Comparison of ENCODE assay signal across 25 mouse cellular contexts in the genomic region with DNA sequence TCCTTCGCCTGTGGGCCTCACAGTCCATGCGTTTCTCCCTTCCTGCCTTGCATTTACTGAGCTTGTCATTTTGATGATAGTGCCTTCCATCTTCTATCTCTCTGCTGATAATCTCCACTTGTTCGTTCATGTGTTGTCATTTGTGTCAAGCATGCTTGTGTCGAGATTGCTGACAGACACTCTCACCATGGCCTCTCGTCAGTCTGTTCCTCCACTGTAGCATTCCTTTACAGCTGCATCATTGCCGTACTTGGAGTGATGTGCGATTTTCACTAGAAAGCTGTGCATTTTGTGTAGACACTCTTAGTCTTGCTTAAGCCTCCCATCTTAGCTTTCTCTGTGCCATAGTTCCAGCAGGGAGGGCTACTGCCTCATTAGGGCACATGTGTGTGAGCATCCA.
A peak's percentile ranks its signal among the peaks of the same experiment; 100 is the strongest.
DNase-seq lines count a peak whose midpoint lies in the region; ATAC-seq and TF ChIP-seq lines count a peak whose summit lies in the region.
"Had no signal": no experiment of that assay in that cellular context is flagged by ENCODE, and none has a peak within 500 bp of the region (broad histone marks: within the 10 kb centered on the region; RNA-seq: fewer than 3 reads in every experiment).

No protein-coding gene starts in this region.

- H3K79me2 ChIP-seq in heart, adult 2 months (replicated peaks; ENCODE audit: control insufficient read depth, insufficient read depth, low read length), result no peaks in the 10 kb centered on the region

- H3K27ac ChIP-seq in heart, embryonic 11.5 days (ENCODE audit: low read depth, low read length), result peak overlapping the region; percentile 64
- H3K27ac ChIP-seq in heart, embryonic 14.5 days (replicated peaks in 1 of 2; ENCODE audit: control insufficient read depth in 1 of 2, insufficient read depth in 1 of 2, low read depth in 2 of 2, low read length in 2 of 2), result peak overlapping the region in 1 of 2 experiments; percentile 42; a peak in 2 of 4 replicates
- no peak overlapping the region for H3K27ac ChIP-seq in heart, postnatal 0 days (ENCODE audit: low read depth)
- H3K27ac ChIP-seq in heart, adult 2 months, result no peak overlapping the region
- H3K27ac ChIP-seq: embryonic facial prominence, embryonic 12.5 days; embryonic facial prominence, embryonic 15.5 days; gastrocnemius, adult 2 months; hindbrain, embryonic 12.5 days; hindbrain, embryonic 15.5 days had no signal

- H3K9me3 ChIP-seq in heart, embryonic 11.5 days (replicated peaks; ENCODE audit: control insufficient read depth, low read length), result no peaks in the 10 kb centered on the region
- H3K9me3 ChIP-seq in heart, embryonic 14.5 days (ENCODE audit: control insufficient read depth, low read length), result no peaks in the 10 kb centered on the region
- no peaks in the 10 kb centered on the region for H3K9me3 ChIP-seq in heart, postnatal 0 days (replicated peaks; ENCODE audit: control insufficient read depth, low read length)
- H3K9me3 ChIP-seq: embryonic facial prominence, embryonic 12.5 days; embryonic facial prominence, embryonic 15.5 days; hindbrain, embryonic 12.5 days; hindbrain, embryonic 15.5 days had no signal

- no peak overlapping the region for H3K4me3 ChIP-seq in heart, embryonic 11.5 days (ENCODE audit: low read depth, low read length)
- no peak overlapping the region for H3K4me3 ChIP-seq in heart, embryonic 14.5 days (ENCODE audit: control insufficient read depth in 1 of 2, insufficient read depth in 1 of 2, low read depth in 1 of 2, low read length in 2 of 2)
- no peak overlapping the region for H3K4me3 ChIP-seq in heart, postnatal 0 days (ENCODE audit: low read depth, low read length)
- H3K4me3 ChIP-seq in heart, adult 2 months, result no peak overlapping the region
- H3K4me3 ChIP-seq: embryonic facial prominence, embryonic 12.5 days; embryonic facial prominence, embryonic 15.5 days; gastrocnemius, adult 2 months; hindbrain, embryonic 12.5 days; hindbrain, embryonic 15.5 days had no signal

- intact Hi-C loops in heart, postnatal 10 days (cut with DNase I), result no loop called here
- intact Hi-C loops in heart, adult 2 months (cut with DNase I), result no loop called here

- H3K9ac ChIP-seq in heart, embryonic 11.5 days (ENCODE audit: low read depth, low read length), result no peak overlapping the region; the same call in 1 of the 2 replicates
- H3K9ac ChIP-seq in heart, embryonic 14.5 days (ENCODE audit: low read length), result no peak overlapping the region
- H3K9ac ChIP-seq in heart, postnatal 0 days (replicated peaks; ENCODE audit: low read depth, low read length), result no peak overlapping the region
- no peak overlapping the region for H3K9ac ChIP-seq in heart, adult 2 months (ENCODE audit: low read depth, low read length)
- H3K9ac ChIP-seq: embryonic facial prominence, embryonic 12.5 days; embryonic facial prominence, embryonic 15.5 days; forebrain, postnatal 0 days; hindbrain, embryonic 12.5 days; hindbrain, embryonic 15.5 days had no signal

- no peak for TF ChIP-seq EP300 in heart, postnatal 0 days (IDR thresholded peaks at IDR 0.05; ENCODE audit: low read depth)
- no peak for TF ChIP-seq EP300 in heart, adult 2 months (IDR thresholded peaks at IDR 0.05; ENCODE audit: insufficient read depth, low read depth, low read length)

- TF ChIP-seq POLR2A in heart, adult 2 months (IDR thresholded peaks at IDR 0.05; ENCODE audit: insufficient read depth, low read depth, low read length), result no peak

- no peaks in the 10 kb centered on the region; the same call in 1 of the 2 replicates for H3K27me3 ChIP-seq in heart, embryonic 11.5 days (ENCODE audit: control insufficient read depth, insufficient read depth, low read length)
- H3K27me3 ChIP-seq in heart, embryonic 14.5 days (ENCODE audit: control insufficient read depth, insufficient read depth, low read length), result no peaks in the 10 kb centered on the region
- no peaks in the 10 kb centered on the region for H3K27me3 ChIP-seq in heart, postnatal 0 days (ENCODE audit: control insufficient read depth, insufficient read depth, low read length)
- H3K27me3 ChIP-seq in heart, adult 2 months (ENCODE audit: control insufficient read depth, insufficient read depth, low read length), result no peaks in the 10 kb centered on the region
- H3K27me3 ChIP-seq: embryonic facial prominence, embryonic 12.5 days; embryonic facial prominence, embryonic 15.5 days; hindbrain, embryonic 12.5 days; hindbrain, embryonic 15.5 days had no signal

- WGBS in heart, embryonic 11.5 days (ENCODE audit: insufficient replicate concordance), result 12% methylated on average over 7 of the region's 7 CpGs
- WGBS in heart, embryonic 14.5 days, result 7% methylated on average over 7 of the region's 7 CpGs
- 16% methylated on average over 7 of the region's 7 CpGs for WGBS in heart, postnatal 0 days
- 38% methylated on average over 7 of the region's 7 CpGs for WGBS in heart, adult 2 months

- no peak for DNase-seq in heart, postnatal 10 days
- no peak for DNase-seq in heart, postnatal 4 days
- DNase-seq in heart, postnatal 0 days (ENCODE audit: low spot score), result peak; percentile 22
- DNase-seq in heart, adult 2 months, result no peak
- DNase-seq in retina, postnatal 1 day, result peak; percentile 35
- no peak for DNase-seq in retina, embryonic 14.5 days (ENCODE audit: low spot score)
- DNase-seq: adrenal gland, adult 2 months; adrenal gland, postnatal 14 days; cerebellum, adult 11 months; cerebellum, adult 2 months; cerebellum, adult 9-11 months; cerebellum, postnatal 25 days; forebrain, postnatal 0 days; gastrocnemius, adult 2 months; gastrocnemius, postnatal 14 days; kidney, adult 2 months had no signal

- peaks cover 7% of the 10 kb centered on the region for H3K4me1 ChIP-seq in heart, embryonic 11.5 days (ENCODE audit: control insufficient read depth, insufficient read depth, low read length)
- peaks cover 6 to 14% of the 10 kb centered on the region in 2 experiments for H3K4me1 ChIP-seq in heart, embryonic 14.5 days (ENCODE audit: control insufficient read depth in 2 of 2, insufficient read depth in 2 of 2, low read length in 2 of 2)
- H3K4me1 ChIP-seq in heart, postnatal 0 days (ENCODE audit: control insufficient read depth, insufficient read depth), result peaks cover 6% of the 10 kb centered on the region
- H3K4me1 ChIP-seq in heart, adult 2 months (ENCODE audit: control insufficient read depth, insufficient read depth, low read length), result no peaks in the 10 kb centered on the region
- H3K4me1 ChIP-seq: embryonic facial prominence, embryonic 15.5 days; hindbrain, embryonic 15.5 days had no signal

- no peak for TF ChIP-seq CTCF in heart, postnatal 0 days (IDR thresholded peaks at IDR 0.05; ENCODE audit: low read depth)
- no peak for TF ChIP-seq CTCF in heart, adult 2 months (IDR thresholded peaks at IDR 0.05)

- no peaks in the 10 kb centered on the region for H3K36me3 ChIP-seq in heart, embryonic 11.5 days (ENCODE audit: control insufficient read depth, insufficient read depth, low read length)
- no peaks in the 10 kb centered on the region for H3K36me3 ChIP-seq in heart, embryonic 14.5 days (ENCODE audit: control insufficient read depth, insufficient read depth, low read length)
- no peaks in the 10 kb centered on the region for H3K36me3 ChIP-seq in heart, postnatal 0 days (replicated peaks; ENCODE audit: control insufficient read depth, insufficient read depth, low read length)
- no peaks in the 10 kb centered on the region for H3K36me3 ChIP-seq in heart, adult 2 months (ENCODE audit: control insufficient read depth, insufficient read depth, low read length)
- H3K36me3 ChIP-seq: embryonic facial prominence, embryonic 12.5 days; embryonic facial prominence, embryonic 15.5 days; hindbrain, embryonic 12.5 days; hindbrain, embryonic 15.5 days had no signal

- ATAC-seq in heart, embryonic 11.5 days (replicated peaks; ENCODE audit: insufficient number of reproducible peaks, low FRiP score, low TSS enrichment), result peak; percentile 49; the same call in 1 of the 2 replicates
- ATAC-seq in heart, embryonic 14.5 days (ENCODE audit: insufficient number of reproducible peaks, insufficient read depth, low FRiP score, low read depth), result 0 out of 2 replicates have a peak, but pooled peaks have one; percentile 22
- peak; percentile 51; the same call in 1 of the 2 replicates for ATAC-seq in heart, postnatal 0 days (ENCODE audit: insufficient read depth, low read depth)
- ATAC-seq: CD4-positive, CD25-positive, alpha-beta regulatory T cell, adult 4 months; forebrain, embryonic 14.5 days; forebrain, postnatal 0 days; intestine, postnatal 0 days had no signal

- peak overlapping the region; percentile 41 for H3K4me2 ChIP-seq in heart, embryonic 11.5 days
- H3K4me2 ChIP-seq in heart, embryonic 14.5 days (ENCODE audit: low read length), result peak overlapping the region; percentile 8
- no peak overlapping the region for H3K4me2 ChIP-seq in heart, postnatal 0 days (ENCODE audit: low read depth, low read length)
- H3K4me2 ChIP-seq: embryonic facial prominence, embryonic 12.5 days; embryonic facial prominence, embryonic 15.5 days; hindbrain, embryonic 12.5 days; hindbrain, embryonic 15.5 days had no signal

Comparison
In these comparisons a context has a peak if more than half of its experiments do, and no peak if none do; other contexts are left out.
1. DNase-seq: peak in heart, postnatal 0 days (single experiment) and retina, postnatal 1 day (single experiment); none in heart, postnatal 10 days (0 of 2), heart, postnatal 4 days (single experiment), heart, adult 2 months (0 of 2) and retina, embryonic 14.5 days (single experiment).
2. Peak in every context shown above with its lines, with median percentiles within 50 percentile points of each other: ATAC-seq.